Mouse (Mus musculus) adrenal gland, postnatal 14 days (tissue): ENCODE data around the gene Batf. TPM values are rescaled to one million over a fixed set of nuclear protein-coding genes. Genes with fewer than 3 reads are reported as not detected.

ENCODE experiments used
- DNase-seq: peaks from one replicate; pipeline ENCODE4 v3.0.0; 2021; ENCODE audit warnings: mixed read lengths
- long read RNA-seq, 2 experiments: library from polyadenylated mRNA; stranded (forward); transcript quantifications; one replicate each; pipeline ENCODE4 v2.0.0; 2021
- total RNA-seq: library from RNA; stranded (reverse); gene quantifications from 2 replicates; pipeline ENCODE4 v1.2.3, GENCODE M21; 2021

The Batf gene
- 0.74 and 1.7 TPM in 2 replicates for total RNA-seq
- long read RNA-seq, experiment 1: 0 reads
- long read RNA-seq, experiment 2, partial matches to known transcripts: 0 of 1 reads
- long read RNA-seq, experiment 2, other reads (novel, unspliced or antisense): 0 of 1 reads

DNA sequence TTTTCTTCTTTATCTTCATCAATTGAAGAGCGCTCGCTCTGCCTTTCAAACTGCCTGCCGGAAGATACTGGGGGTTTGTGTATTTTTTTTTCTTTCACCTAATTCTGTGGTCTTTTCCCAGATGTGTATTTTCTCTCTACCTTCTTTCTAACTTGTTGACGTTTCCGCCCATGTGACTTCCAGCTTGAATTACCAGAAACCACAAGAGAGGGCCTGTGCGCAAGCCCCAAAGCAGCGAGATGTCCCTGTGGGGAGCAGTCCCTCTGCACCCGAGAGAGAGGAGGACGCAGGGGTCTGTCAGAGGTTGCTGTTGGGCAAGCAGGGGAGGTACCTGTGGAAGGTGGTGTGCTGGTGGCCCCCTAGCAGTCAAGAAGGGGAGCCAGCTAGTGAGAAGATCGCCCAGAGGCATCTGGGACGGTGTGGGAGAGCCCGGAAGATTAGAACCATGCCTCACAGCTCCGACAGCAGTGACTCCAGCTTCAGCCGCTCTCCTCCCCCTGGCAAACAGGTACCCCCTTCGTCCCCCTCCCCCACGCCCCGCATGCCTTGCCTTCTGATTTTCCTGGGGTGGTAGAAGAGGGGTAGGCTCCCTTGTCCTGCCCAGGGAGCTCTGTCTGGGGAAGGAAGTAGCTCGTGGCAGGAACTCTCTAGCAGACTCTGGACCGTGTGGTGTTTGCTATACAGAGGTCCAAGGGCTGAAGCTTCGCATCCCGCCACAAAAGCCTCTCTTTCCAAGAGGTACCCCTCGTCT, at the start of gene Batf:
Gene Batf (plus strand): TSS at position 204 of the 751 bp plus-strand sequence.
- peak; percentile 24 for DNase-seq

- DNase-seq: no peak
Observed at GRCm38 (mm10) chr12:85637932-85638331, 48.5 kb upstream of the Batf start.

GRCm38 (mm10) chr12:85638541-85639325, 47.7 kb upstream of the Batf start:
- DNase-seq: no peak

DNA sequence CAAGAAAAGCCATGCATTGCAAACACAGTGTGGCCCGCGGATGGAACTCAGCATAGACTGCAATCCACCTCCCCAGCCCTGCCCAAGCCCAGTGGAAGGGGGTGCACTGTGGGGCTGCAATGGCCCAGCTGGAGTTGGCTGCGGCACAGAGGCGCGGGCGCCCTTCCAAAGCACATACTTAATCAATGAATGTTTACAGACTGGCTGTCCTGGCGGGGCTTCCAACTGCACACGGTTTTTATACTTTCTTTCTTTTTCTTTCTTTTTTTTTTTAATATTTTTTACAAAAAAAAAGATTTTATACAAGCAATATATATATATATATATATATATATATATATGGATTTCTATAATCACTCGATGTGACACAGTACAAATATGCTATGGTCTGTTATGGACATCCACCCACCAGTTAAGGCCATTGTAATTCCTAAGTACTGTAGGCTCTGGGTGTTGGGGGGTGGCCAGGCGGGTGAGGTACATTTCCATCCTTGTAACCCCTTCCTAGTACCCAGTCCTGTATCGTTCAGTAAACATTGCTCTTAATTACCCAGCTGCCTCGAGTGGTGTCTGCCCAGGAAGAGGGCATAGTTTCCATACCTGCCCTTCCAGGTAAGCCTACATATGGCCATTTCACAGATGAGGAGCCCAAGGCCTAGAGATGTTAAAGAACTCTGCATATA, 47.0 kb upstream of the Batf start:
- DNase-seq: peak; percentile 34

GRCm38 (mm10) chr12:85640852-85641563, 45.5 kb upstream of the Batf start:
- no peak for DNase-seq

GRCm38 (mm10) chr12:85641564-85641931, 44.9 kb upstream of the Batf start:
- no peak for DNase-seq

DNA sequence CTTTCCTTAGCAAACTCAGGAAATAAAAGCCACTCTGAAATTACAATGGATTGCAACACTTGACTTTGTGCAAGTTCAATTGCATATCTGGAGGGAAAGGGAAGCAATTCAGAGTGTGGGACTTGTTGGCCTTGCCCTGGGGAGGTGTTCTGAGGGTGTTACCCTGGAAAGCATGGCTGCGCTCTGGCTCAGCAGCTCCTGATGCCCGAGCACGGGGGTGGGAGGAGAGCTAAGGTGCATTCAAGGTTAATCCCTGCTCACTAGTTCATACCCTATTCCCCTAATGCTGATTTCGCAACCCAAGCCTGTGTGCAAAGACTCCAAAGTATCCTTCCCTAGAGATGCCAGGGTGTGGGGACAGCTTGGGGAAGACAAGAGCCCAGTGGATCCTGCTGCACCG, 42.7 kb upstream of the Batf start:
- peak; percentile 31 for DNase-seq

GRCm38 (mm10) chr12:85645664-85646063, 40.8 kb upstream of the Batf start:
- DNase-seq: peak; percentile 59

- DNase-seq: peak; percentile 62
Observed at GRCm38 (mm10) chr12:85647346-85647745, 39.1 kb upstream of the Batf start.

- no peak for DNase-seq
Observed at GRCm38 (mm10) chr12:85647955-85648354, 38.5 kb upstream of the Batf start.

DNA sequence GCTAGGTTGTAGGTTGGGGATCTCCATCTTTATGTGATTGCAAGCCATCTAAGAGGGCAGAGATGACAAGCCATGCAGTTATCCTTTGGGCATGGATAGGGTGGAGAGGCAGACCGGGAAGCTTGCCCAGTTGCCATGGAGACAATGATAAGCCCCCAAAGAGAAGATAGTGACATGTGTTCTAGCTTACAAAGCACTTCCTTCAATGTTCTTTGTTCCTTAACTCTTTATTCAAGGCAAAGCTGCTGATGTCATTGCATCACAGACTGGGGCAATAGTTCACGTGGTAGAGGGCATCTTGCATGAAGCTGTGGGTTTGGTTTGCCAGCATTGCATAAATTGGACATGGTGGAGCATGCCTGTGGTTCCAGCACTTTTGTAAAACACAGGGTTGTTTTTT, 27.1 kb upstream of the Batf start:
- no peak for DNase-seq

- DNase-seq: no peak
Observed at GRCm38 (mm10) chr12:85660855-85661254, 25.6 kb upstream of the Batf start.

GRCm38 (mm10) chr12:85662232-85662631, 24.2 kb upstream of the Batf start:
- DNase-seq: peak; percentile 56

DNA sequence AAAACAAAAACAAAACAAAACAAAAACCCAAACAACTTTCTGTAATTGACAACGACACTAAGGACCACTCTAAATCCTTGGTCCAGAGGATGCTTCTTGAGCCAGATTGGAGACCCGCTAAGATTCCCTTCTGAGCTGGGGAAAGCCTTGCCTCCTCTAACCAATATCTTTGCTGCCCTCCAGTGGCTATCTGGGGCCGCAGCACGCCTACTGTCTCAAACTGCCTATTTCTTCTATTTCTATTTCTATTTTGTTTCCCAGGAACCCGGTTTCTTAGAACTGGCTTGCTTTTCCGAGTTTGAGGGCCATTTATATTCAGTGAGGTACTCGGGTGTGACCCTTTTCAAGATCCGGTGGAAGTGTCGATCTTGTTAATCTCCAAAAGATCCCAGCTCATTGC, 23.6 kb upstream of the Batf start:
- peak; percentile 85 for DNase-seq

- DNase-seq: no peak
Observed at GRCm38 (mm10) chr12:85666112-85666511, 20.4 kb upstream of the Batf start.

DNA sequence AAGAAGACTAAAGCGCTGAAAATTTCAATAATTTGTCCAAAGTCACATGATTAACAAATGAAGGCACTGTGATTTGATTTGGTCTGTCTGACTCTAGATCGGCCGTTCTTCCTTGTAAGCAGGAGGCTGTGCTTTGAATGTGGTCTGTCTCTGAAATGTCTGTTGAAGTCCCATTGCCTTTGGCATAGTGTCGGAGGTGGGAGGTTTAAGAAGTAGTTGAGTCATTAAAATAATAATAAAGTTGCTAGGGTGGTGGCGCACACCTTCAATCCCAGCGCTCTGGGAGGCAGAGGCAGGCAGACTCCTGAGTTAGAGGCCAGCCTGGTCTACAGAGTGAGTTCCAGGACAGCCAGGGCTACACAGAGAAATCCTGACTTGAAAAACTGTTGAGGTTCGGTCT, 19.4 kb upstream of the Batf start:
- no peak for DNase-seq

DNA sequence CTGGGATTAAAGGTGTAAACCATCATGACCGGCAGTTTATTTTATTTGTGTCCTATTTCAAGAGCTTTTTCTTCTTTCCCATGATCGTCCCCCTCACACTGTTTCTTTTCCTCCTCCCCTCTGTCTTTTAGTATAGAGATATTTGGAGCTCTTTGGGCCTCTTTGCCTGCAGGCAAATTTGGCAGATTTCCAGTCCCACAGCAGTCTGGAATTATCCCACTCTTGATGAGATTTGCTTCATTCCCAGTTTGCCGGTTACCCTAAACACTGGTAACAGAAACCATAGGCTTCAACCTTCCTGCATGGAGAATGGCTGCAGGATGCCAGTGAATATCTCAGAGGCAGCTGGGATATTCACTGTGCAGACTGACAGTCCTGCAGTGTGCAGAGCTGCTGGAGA, 17.8 kb upstream of the Batf start:
- no peak for DNase-seq

GRCm38 (mm10) chr12:85670080-85670479, 16.4 kb upstream of the Batf start:
- DNase-seq: no peak

DNA sequence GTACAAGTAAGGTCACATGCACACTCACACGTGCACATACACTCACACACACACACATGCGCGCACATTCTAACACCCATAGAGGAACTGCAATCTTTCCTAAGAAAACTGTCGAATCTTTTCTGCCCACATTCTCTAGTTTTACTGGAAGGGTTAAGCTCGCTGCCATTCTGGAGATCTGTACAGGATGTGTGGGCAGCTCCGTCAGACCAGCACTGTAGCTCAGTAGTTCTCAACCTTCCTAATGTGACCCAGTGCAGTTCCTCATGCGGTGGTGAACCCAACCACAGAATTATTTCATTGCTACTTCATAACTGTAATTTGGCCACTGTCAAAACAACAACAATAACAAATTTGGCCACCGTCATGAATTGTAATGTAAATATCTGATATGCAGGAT, 12.6 kb upstream of the Batf start:
- DNase-seq: no peak

DNA sequence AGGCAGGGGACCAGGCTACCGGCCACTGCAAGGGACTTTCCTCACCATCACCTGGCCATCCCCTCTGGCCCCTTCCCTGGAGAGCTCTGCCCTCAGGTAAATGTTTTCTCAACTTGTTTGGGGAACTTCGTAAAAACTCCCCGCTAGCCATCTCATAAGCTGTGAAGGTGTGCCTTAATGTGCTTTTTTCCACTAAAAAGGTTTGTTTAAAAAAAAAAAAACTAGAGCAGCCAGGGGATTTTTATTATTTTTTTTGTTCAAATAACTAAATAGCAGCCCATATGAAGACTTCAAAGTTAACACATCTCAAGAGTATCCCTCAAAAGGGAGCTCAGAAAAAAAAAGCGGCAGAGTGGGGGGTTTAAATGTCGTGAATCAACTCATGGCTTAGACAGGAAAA, 7.4 kb upstream of the Batf start:
- DNase-seq: no peak

DNA sequence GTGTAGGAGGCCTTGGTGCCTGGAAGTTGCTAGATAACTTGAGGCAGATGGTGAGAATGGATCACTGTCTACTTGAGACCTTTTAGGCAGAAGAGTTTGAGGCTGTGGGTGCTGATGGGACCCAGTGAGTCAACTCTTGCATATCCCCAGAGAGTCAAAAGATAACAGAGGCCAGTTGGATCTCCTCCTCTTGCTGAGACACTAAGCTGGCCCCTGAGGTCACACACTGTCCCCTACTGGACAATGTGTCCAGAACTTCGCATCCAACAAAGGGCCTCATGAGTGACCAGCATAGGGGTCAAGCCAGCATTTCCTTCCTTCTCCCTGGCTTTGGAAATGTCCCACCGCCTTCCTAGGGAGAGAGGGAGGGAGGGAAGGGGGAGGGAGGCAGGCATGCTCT, 6.7 kb upstream of the Batf start:
- no peak for DNase-seq

DNA sequence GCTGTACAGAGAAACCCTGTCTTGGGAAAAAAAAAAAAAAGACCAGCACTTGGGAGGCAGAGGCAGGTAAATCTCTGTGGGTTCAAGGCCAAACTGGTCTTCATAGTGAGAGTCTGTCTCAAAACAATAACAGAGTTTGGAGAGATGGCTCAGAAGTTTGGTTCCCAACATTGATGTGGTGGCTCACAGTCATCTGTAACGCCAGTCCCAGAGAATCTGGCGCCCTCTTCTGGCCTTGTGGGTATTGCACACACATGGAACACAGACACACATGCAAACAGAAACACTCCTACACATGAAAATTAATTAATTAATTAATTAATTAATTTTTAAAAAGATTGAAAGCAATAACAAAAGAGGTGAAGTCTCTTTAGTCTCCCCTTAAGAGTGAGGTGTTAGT, 4.1 kb upstream of the Batf start:
- no peak for DNase-seq
